Mouse (Mus musculus): Measurements from ENCODE around the gene Lmntd1.

- TF ChIP-seq CTCF (IDR thresholded peaks at IDR 0.05; ENCODE audit: low read depth, low read length) (no peak), POLR2A (IDR thresholded peaks at IDR 0.05; ENCODE audit: borderline replicate concordance, low read depth, low read length) (no peak)
Measured at GRCm38 (mm10) chr6:145361109-145361694, 252.9 kb downstream of the Lmntd1 start.
